Mouse (Mus musculus): ENCODE measurements around the gene Fam214b.
A peak's percentile ranks its signal among the peaks of the same experiment; 100 is the strongest.

The Fam214b gene

GRCm38 (mm10) chr4:43045659-43046302 is at the start of gene Fam214b:
TSS of gene Fam214b (minus strand) at chr4:43046220.
- DNase-seq (ENCODE audit: low spot score), result peak; percentile 94

- DNase-seq (ENCODE audit: low spot score), result no peak
These were observed 45.2 kb upstream of the Fam214b start for GRCm38 (mm10) chr4:43091183-43091582.

- DNase-seq (ENCODE audit: low spot score), result no peak
These were observed 43.9 kb upstream of the Fam214b start for GRCm38 (mm10) chr4:43089950-43090349.

GRCm38 (mm10) chr4:43082458-43082857 is 36.4 kb upstream of the Fam214b start:
- DNase-seq (ENCODE audit: low spot score), result no peak

GRCm38 (mm10) chr4:43078071-43078718 is 32.2 kb upstream of the Fam214b start:
- no peak for DNase-seq (ENCODE audit: low spot score)

- DNase-seq (ENCODE audit: low spot score), result no peak
These were observed 28.9 kb upstream of the Fam214b start for GRCm38 (mm10) chr4:43074923-43075322.

GRCm38 (mm10) chr4:43065471-43065870 is 19.5 kb upstream of the Fam214b start:
- DNase-seq (ENCODE audit: low spot score), result no peak

- no peak for DNase-seq (ENCODE audit: low spot score)
These were observed 14.3 kb upstream of the Fam214b start for GRCm38 (mm10) chr4:43060286-43060685.

GRCm38 (mm10) chr4:43059697-43060096 is 13.7 kb upstream of the Fam214b start:
- no peak for DNase-seq (ENCODE audit: low spot score)

GRCm38 (mm10) chr4:43058753-43059654 is 13.0 kb upstream of the Fam214b start, which contains the start of gene Unc13b:
TSS of gene Unc13b (plus strand) at chr4:43058953.
- DNase-seq (ENCODE audit: low spot score), result no peak

- no peak for DNase-seq (ENCODE audit: low spot score)
These were observed 12.4 kb upstream of the Fam214b start for GRCm38 (mm10) chr4:43058392-43058752.

- DNase-seq (ENCODE audit: low spot score), result no peak
These were observed 11.6 kb upstream of the Fam214b start for GRCm38 (mm10) chr4:43057654-43058053.

- peak; percentile 76 for DNase-seq (ENCODE audit: low spot score)
These were observed 6.6 kb upstream of the Fam214b start for GRCm38 (mm10) chr4:43052627-43053026.

- DNase-seq (ENCODE audit: low spot score), result peak; percentile 82
These were observed 1.2 kb upstream of the Fam214b start for GRCm38 (mm10) chr4:43047231-43047630.

GRCm38 (mm10) chr4:43046607-43047006 is 587 bp upstream of the Fam214b start:
- DNase-seq (ENCODE audit: low spot score), result no peak

- DNase-seq (ENCODE audit: low spot score), result no peak
These were observed 748 bp downstream of the Fam214b start for GRCm38 (mm10) chr4:43045285-43045658.

GRCm38 (mm10) chr4:43044673-43045072 is 1.3 kb downstream of the Fam214b start:
- DNase-seq (ENCODE audit: low spot score), result peak; percentile 24

- peak; percentile 71 for DNase-seq (ENCODE audit: low spot score)
These were observed 2.2 kb downstream of the Fam214b start for GRCm38 (mm10) chr4:43043644-43044357.

- DNase-seq (ENCODE audit: low spot score), result peak; percentile 22
These were observed 5.0 kb downstream of the Fam214b start for GRCm38 (mm10) chr4:43040881-43041547.

GRCm38 (mm10) chr4:43040114-43040572 is 5.9 kb downstream of the Fam214b start:
- peak; percentile 94 for DNase-seq (ENCODE audit: low spot score)

GRCm38 (mm10) chr4:43039609-43040008 is 6.4 kb downstream of the Fam214b start:
- DNase-seq (ENCODE audit: low spot score), result no peak
